In the genomic region with DNA sequence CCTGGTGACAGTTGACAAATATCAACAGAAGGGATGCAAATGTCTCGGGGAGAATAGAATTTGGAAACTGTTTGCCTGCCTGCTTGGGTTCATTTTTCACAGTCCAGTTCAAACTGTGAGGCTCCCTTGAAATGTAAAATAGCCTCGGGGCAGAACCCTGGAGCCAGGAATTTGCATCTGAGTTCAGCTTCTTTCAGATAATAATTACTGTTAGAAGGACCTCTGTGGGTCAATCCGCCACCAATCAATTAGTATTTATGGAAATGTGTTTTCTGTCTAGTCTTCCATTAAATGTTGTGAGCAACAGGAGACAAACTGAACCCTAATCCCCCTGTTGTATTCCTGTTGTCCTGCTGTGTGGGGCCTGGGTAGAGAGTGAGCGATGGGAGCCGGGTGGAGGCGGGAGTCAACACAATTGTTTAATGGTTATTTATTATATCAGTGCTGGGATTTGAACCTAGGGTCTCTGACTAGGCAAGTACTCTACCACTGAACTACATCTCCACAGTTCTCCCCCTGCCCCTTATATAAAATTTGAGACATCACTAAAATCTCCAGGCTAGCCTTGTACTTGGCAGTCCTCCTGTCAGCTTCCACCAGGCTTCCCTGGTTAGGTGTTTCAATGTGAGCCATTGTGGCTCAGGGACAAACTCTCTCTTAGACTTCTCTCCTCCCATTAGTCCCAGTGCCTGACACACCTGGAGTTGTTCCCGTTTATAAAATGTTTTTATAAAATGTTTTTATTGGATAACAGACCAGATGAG, we compare ENCODE assay signal across 1 mouse cellular context.
TF ChIP-seq lines count a peak whose summit lies in the region.

No protein-coding gene starts in this region.

TF ChIP-seq in ES-E14, 5 proteins besides CTCF, POLR2A, EP300 and RAD21 (continued from another document):
- TF ChIP-seq ZNF384 (IDR thresholded peaks at IDR 0.05; ENCODE audit: low read depth, low read length) = no peak
